Mouse (Mus musculus) adrenal gland, postnatal 25 days (tissue): Measurements from ENCODE around the gene Dpy19l3. TPM values are rescaled to one million over a fixed set of nuclear protein-coding genes. Genes with fewer than 3 reads are reported as not detected.

Experiments
- DNase-seq: peaks from one replicate; pipeline ENCODE4 v3.0.0; 2021; ENCODE audit warnings: mixed read lengths
- total RNA-seq: library from RNA; stranded (reverse); gene quantifications from 2 replicates; pipeline ENCODE4 v1.2.3, GENCODE M21; 2021

Gene Dpy19l3
- total RNA-seq, 1 experiment from 2014 or later = 60.8 TPM

DNA sequence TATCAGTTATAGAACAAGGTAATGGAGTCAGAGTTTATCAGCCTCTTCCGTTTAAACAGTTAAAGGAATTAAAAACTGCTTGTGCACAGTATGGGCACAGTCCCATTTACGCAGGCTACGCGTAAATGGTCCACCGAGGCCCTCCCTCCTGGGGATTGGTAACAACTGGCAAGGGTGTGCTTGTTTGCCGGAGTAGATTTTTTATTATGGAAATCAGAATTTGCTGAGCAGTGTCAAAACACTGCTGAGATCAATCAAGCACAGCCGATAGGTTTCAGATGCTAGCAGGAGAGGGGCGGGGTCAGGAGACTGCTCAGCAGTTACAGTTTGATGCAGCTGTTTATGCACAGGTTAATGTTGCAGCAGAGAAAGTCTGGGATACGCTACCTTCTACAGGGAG is 66.0 kb downstream of the Dpy19l3 start:
- DNase-seq = no peak

DNA sequence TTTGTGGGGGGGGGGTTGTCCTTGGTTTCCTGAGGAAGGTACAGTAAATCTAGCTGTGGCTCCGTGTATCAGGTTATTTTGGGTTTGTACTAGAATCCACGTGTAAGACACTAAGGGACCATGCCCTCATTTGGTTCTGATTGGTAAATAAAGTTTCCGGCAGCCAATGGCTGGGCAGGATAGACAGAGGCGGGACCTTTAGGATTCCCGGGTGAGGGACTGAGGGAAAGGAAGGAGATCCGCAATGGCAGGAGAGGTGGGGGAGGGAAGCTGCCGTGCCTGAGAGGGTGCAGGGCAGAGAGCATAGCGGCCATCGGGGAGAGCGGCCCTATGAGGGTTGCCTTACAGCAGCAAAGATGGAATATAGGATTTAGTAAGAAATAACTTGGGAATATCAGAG is 67.0 kb downstream of the Dpy19l3 start:
- peak; percentile 49 for DNase-seq

DNA sequence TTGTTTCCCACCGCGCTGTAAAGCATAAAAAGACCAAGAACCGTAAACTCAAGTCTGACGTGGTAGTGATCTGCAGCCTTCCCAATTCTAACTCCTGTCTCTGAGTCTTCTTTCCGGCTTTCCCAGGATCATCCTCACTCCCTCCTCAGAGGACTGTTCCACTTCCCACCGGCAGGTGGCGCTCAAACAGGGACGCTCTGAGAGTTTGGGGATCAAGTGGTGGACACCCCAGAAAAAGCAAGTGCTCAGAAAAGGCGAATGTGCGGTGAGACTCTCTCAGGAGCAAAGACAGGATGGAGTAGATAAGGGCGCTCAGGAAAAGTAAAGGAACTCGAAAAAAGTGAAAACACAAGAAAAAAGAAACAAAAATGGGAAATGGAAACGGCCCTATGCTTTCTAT is 67.5 kb downstream of the Dpy19l3 start:
- DNase-seq = peak; percentile 73

DNA sequence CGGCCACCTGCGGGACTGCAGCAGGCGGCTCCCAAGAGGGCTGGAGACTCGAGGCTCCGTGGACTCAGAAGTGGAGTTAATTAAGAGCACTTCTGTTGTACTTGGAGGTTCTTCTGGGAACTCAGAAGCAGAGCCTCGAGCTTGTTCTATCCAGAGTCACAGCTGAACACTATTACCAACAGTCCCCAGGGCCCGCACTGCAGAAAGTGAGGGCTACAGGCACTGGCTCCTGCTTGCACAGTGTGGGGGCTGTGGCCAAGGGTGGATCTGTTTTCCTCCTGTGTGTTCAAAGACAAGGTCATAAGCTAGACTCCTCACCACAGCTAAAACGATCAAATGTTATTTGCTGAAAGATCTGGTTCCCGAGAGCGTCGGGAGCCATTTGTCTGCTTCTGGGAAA is 68.0 kb downstream of the Dpy19l3 start:
- no peak for DNase-seq

DNA sequence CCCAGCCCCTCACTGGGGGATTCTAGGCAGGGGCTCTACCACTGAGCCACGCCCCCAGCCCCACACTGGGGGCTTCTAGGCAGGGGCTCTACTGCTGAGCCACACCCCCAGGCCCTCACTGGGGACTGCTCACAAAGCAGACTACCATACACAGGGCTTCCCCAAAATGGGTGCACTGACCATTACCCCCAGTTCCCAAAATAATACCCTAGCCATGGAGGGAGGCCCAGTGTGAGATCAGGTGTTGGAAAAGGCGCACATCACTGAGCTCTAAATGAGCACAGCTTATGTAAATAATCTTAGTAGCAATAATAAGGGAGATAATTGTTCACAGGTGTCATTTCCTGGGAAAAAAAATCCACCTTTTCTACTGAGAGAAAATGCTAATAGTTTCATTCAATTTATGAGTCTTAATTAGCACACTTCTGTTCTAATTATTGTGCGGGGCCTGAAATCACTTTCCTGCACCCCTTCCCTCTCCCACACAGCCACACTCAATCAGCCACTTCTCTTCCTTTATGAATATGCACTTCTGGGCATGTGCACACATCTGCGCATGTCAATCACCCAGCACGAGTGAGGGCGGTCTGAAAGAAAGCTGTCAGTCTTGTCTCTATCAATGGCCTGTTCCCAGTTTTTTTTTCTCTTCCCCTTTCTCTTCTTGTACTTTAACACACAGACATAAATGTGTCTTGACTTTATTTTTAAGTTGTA is 70.7 kb downstream of the Dpy19l3 start:
- no peak for DNase-seq

DNA sequence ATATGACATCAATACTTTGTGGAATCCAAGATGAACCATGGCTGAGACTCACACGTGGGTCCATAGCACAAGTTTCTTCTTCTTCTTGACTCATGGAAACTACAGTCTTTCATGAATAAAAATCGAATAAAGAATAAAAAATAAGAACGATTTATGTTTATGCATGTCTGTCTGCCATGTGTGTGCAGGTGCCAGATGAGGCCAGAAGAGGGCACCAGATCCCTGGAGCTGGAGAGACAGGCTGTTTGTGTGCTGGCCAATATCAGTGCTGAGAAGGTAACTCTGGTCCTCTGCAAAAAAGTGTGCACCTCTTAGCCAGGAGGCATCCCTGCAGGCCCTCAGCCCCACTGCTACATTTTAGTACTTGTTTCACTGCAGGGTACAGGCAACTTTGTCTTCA is 72.7 kb downstream of the Dpy19l3 start:
- DNase-seq = peak; percentile 11

DNA sequence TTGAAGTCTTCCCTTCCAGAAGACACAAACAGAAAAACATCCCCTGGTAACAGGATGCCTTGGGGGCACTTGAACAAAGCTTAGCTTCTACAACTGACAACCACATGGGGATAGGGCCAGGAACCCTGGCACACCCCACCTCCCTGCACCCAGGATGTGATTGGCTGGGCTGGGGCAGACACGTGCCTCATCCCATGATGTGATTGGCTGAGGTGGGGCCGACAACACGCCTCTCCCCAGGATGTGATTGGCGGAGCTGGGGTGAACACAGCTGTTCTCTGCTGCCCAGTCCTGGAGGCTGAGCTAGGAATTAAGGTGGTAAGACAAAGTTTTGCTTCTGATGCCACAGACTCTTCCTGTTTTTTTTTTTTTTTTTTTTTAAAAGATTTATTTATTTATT is 75.3 kb downstream of the Dpy19l3 start:
- DNase-seq = no peak

DNA sequence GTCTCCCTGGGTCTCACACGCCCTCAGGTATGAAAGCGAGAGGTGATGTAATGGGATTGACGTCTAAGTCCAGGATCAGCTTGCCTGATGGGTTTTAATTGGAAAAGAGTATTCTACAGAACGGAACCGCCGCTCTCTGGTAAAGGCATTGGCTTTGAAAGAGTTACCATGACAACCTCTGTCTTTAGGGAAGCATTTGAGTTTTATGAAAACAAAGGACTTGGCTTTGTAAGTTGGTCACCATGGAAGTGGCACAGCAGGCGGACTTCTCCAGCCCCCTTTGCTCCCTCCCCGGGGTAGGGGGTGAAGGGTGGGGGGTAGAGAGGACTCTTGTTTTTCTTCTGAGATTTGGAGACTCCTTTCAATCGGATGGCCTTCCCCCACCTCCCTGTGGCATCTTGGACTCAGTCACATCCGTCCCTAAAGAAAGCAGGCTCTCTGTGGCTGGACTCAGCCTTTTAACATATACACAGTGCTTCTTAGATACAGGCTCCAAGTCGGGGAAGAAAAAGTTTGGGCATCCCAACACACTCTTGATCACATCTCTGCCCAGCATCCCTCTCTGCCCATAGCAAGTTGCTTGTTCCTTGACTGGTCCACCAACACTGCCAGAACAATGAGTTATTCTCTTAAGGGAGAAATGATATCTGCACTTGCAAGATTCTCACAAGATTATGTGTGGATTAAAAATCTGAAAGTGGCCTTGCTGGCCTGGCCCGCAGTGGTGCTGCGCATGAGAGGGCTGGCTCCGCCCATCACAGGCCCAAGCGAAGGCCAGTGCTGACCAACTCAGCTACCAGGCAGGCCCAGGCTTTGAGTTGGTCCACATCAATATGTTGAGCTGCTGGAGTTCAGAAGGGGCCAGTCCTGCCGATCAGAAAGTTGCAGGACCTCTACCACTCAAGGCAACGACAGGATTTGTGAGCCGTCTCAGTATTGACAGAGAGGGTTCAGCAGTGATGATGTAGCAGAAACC is 85.9 kb downstream of the Dpy19l3 start:
- DNase-seq = no peak

DNA sequence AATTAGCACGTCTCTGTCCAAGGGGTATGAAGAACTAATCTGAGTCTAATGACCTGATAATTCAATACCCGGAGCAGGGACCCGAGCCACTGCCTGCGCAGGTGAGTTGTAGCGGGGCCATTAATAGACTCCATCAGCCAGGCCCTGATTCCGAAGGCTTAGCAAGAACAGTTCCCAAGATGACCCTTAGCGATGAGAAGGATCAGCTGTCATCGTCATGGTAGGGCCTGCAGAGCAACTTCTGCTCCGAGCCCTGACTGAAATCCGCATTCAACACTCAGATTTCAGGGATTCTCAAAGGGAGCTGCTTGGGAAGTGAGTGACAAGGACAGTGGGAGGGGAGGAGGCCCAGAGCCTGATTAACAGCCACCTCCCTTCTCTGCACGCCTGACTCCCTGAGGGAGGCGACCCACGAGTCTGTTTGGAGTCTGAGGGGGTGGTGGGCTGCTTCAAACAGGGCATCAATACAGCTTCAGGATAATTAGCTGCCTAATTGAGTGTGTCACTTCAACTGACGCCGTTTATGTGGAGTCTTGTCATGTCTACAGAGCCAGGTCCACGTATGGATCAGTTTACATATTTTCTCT is 90.4 kb downstream of the Dpy19l3 start:
- DNase-seq = no peak

DNA sequence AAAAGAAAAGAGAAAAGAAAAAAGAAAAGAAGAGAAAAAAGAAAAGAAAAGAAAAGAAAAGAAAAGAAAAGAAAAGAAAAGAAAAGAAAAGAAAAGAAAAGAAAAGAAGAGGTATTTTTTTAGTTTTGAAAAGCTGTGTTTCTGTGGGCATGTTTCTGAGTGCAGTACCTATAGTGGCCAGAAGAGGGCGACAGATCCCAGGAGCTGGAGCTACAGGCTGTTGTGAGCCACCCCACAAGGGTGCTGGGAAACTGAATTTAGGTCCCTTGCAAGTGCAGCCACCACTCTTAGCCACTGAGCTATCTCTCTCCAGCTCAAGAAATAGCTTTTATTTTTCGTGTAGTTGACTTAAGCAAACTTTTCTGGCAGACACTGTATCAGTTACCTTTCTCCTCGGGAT is 95.1 kb downstream of the Dpy19l3 start:
- DNase-seq = peak; percentile 36

DNA sequence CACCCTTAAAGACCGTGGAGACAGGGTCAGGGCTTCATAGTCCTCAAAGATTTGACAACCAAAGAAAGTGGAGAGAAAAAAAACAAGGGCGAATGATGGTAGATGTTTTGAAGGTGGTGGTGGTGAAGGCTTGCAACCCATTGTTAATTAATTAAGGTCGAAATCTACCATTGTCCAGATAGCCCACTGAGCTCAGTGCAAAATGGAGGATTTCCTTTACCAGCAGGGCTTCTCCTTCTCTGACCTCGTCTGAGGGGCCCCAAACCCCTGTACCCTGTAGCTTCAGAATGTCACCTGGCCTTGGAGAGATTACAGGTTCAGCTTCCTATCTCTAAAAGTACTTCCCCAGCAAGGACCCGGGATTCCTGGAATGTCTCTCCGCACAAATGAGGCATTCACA is 96.4 kb downstream of the Dpy19l3 start:
- no peak for DNase-seq

DNA sequence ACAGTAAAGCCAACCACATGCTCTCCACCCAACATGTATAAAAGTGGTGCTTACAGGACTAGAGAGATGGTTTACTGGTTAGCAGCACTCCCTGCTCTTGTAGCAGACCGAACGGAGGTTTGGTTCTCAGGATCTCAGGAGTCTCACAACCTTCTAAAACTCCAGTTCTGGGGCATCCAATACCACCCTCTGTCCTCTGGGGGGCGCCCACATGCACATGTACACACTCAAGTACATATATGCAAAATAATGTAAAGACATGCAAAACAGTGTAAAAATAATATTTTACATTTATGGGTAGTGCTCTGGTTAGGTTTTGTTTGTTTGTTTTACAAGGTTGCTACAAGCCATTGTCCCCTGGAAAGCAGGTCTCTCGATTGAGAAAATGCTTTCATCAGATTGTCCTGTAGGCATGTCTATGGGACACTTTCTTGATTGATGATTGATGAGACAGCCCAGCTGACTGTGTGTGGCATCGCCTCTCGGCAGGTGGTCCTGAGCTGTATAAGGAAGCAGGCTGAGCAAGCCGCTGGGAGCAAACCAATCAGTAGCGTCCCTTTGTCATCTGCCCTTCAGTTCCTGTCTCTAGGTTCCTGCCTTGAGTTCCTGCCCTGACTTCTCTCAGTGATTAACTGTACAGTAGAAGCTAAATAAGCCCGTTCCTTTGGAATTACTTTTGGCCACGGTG is 102.5 kb downstream of the Dpy19l3 start:
- DNase-seq = no peak

DNA sequence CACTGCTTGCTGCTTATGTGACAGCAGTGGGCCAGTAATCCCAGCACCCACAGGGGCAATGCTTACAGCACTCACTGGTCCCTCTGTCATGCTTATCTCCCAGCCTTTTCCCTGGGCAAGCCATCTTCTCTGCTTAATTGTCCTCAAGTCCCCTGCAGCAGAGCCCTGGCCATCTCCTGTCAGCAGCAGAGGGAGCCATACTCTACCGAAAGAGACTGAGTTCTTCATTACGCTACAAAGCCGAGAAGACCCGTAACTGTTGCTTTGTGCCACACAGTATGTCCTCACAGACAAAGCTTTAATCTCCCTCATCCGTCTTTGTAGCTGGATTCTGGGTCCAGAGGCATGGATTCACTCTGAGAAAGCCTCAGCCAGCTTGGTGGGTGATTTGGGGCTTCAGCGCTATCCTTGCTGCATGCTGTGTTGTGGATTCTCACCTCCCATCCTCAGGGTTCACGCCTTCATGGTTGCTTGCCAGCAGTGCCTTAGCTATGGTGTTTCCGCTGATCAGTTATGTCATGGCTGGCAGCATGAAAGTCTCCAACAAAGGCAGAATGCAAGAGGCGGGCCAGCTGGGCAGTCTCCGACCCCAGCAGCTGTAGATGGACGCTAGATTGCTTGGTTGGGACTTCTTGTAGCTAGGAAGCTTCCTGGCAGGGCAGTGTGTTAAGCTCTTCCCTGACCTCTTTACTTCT is 103.4 kb downstream of the Dpy19l3 start:
- DNase-seq = no peak

DNA sequence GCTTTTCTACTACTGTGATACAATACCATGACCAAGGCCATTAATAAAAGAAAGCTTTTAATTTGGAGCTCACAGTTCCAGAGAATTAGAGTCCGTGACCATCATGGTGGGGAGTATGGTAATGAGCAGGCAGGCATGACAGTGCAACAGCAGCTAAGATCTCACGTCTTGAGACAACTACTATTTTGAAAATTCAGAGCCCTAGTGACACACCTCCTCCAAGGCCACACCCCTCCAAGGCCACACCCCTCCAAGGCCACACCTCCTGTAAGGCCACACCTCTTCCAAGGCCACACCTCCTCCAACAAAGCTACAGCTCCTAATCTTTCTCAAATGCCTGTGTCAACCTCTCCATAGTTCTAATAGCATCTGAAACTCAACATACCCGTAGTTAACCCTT is 105.2 kb downstream of the Dpy19l3 start:
- peak; percentile 23 for DNase-seq

DNA sequence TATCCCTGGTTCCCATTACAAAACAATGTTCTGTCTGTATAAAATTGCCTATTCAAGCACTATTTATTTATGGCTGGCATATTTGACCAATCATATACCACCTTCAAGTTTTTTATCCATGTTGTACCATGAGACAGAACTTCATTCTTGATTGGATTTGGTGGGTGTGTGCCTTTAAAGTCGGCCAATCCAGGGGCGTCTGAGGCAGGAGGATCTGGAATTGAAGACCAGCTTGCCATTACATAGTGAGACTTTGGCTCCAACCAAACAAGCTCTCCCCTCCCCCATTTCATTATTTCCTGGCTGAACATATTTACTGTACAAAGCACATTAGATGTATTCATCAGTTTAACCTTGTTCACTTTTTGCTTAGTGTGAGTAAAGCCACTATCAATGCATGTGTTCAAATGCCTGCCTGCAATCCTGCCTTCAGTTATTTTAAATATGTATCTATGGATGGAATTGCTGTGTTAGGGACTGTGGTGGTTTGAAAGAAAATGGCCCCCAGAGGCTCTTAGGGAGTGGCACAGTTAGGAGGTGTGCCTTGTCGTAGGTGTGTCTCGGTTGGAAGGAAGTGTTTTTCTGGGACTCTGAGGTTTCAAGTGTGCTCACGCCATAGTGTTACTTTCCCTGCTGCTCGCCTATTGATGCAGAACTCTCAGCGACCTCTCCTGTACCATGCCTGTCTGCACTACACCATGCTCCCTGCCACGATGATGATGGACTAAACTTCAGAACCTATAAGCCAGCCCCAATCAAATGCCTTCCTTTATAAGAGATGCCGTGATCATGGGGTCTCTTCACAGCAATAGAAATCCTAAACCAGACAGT is 105.8 kb downstream of the Dpy19l3 start:
- DNase-seq = no peak

DNA sequence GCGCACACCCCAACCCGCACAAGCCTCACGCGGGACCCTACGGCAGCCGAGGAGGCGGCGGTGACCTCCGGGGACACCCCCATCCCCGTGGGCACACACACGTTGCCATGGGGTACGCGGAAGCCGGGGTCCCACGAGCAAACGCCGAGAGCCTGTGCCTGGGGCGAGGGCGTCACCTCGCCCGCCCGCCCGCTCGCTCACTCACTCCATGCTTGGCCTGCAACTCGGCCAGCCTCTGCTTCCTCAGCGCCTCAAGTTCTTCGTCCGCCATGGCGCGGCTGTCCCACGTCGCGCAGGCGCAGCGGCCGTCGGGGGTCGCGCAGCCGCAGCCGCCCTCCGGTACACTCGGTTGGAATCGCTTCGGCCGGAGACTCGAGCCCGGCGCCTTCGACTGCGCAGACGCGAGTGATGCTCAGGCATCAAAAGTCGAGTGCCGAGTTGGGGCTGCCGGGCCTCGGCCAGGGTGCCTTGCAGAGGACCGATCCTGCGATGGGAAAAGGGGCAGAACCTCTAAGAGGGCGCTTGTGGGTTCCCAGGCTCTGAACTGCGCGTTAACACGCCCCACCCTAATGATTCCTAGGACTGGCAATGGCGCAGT is 107.1 kb downstream of the Dpy19l3 start, which contains the start of gene Pdcd5:
Gene Pdcd5 (minus strand): TSS at position 421 of the 598 bp plus-strand sequence.
- peak; percentile 97 for DNase-seq

DNA sequence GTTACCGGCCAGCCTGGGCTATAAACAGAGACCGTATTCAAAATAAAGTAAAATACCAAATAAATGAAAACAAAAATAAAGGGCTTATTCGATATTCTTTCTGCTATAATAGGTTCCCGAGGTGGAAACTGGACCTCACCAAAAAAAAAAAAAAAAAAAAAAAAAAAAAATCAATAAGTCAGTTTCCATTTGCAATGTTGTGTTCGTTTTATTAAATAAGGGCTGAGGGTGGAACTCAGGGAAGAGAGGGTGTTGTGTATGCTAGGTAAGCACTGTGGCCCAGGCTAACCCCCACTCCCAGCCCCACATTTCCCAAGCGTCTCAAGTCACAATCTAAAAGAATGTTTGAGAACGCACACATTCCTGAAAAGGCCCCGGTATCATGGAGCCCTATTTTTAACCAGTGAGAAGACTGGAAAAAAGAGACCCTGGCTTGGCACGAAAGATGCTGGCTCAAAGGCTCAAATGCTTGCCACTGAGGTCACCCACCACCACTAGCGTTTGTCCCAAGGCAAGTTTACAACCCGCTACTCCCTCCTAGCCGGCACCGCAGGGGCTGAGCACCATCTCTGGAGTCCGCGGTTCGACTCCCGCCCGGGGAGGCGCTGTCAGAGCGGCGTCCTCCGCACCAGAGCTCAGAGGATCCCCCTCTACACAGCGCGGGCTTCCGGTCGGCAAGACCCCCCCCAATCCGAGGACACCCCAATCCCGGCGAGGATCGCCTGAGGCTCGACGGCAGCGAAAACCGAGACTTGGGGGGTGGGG is 107.8 kb downstream of the Dpy19l3 start:
- peak; percentile 31 for DNase-seq

DNA sequence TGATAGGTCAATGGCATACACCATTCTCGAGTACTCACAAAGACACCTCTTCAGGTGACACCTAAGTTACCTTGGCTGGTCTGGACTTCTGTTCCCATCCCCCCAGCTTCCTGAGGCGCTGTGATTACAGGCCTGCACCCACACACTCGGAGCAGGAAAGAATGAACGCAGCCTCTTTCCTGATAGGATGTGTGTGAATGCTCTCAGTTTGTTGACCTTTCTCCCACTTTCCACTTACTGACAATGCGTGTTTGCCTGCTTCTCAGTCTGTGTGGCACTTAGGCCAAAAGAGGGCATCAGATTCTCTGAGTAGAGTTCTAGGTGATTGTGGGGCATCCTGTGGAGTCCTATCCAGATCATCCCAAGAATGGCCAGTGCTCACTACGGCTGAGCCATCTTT is 114.2 kb downstream of the Dpy19l3 start:
- DNase-seq = no peak

DNA sequence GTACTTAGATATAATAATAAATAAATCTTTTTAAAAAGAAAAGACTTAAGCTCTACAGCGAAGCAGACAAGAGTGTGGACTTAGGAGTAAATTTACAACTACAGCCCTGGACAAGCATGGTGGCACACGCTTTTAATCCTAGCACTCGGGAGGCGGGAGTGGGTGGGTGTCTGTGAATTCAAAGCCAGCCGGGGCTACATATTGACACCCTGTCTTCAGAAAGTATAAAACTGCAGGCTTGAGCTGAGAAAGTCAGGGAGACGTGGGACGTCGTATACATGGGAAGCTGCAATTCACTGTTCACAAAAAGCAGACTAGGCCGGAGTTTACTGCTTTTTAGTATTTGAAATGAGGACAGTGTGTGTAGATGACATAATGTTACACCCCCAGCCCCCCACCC is 117.4 kb downstream of the Dpy19l3 start:
- DNase-seq = no peak

DNA sequence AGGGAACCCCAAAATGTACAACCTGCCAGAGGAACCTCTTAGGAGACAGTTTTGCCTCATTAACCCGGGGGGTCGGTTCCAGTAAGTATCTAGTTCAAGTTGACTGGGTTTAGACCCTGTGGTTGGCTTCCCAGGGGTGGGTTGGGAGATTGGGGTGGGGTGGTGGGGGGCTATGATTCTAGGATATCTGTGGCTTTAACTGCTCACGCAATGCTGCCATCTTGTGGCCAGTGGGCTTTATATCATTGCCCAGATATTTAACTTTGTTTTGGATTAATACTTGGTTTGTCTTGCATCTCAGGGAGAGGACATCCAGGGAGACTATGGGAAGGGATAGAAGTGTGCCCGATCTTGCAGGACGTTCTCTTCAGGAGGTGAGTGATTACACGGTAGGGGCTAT is 118.0 kb downstream of the Dpy19l3 start:
- DNase-seq = peak; percentile 19
